Mouse (Mus musculus): ENCODE data around the gene Pdik1l.

DNA sequence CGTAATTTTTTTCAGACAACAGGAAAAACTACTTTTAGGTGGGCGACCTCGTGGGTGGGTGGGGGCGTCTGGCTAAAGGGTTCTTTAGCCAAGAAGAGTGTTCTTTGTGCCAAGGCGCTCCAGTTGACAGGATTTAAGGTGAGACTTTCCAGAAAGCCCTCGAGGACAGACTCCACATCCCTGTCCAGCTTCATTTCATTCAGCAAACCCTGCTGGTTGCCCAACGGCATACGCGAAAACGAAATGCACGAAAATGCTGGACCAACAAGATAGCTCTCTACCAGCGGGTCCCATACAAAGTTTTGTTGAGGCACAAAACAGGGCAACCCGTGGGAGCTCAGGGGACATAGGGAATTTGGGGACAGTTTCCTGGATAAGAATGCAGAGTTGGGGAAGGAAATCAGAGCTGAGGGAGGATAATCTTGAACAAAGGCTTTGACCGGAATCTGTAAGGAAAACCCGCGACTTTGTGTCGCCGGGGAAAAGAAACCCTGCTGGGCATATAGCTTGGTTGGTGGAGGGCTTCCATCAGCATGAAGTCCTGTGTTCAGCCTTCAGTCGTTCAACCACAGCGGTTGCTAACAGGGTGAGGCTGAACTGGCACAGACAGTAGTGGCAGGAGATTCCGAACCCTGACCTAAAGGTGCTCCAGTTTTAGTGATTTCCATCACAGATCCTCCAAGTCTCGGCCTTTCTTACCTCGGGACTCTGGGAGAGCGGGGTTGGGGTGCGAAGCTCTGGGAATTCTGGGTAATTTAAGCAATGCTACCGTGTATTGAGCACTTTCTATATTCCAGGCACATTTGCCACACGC, 37.4 kb downstream of the Pdik1l start:
- TF ChIP-seq CTCF (IDR thresholded peaks at IDR 0.05; ENCODE audit: borderline replicate concordance, control insufficient read depth, extremely low read depth, insufficient read depth, low read length, poor library complexity) (no peak), POLR2A (IDR thresholded peaks at IDR 0.05; ENCODE audit: control insufficient read depth, extremely low read depth, insufficient read depth, low read length, poor library complexity) (no peak)
